Mouse (Mus musculus): Measurements from ENCODE around the gene Zap70. TPM values are rescaled to one million over a fixed set of nuclear protein-coding genes. Genes with fewer than 3 reads are reported as not detected.

Gene Zap70
- total RNA-seq, 2 experiments from 2014 or later = 1.7 to 2.1 TPM

- Histone ChIP-seq H3K4me3 (no peak overlapping the region), H3K27ac (no peak overlapping the region)
- intact Hi-C loops (cut with DNase I) = no loop called here
- TF ChIP-seq CTCF (IDR thresholded peaks at IDR 0.05) = no peak
- no peak for DNase-seq (ENCODE audit: extremely low spot score in 1 of 2, low spot score in 2 of 2)
Observed at GRCm38 (mm10) chr1:36753932-36754675, 7.5 kb upstream of the Zap70 start.

DNA sequence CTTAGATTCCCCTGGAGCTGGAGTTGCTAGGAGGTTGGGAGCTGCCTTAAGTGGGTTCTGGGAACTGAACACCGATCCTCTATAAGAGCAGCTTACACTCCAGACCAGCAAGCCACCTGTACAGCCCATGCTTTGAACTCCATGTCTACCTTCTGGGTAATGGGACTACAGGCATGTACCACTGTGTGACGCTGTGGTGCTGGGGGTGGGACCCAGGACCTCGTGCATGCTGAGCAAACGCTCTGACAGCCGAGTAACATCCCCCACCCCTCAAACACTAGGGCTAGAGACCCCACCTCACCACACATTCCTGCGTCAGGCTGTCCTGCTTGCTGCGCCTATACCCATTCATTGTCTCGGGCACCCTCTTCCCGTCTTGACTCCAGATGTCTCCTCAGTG, 3.0 kb upstream of the Zap70 start:
- intact Hi-C loops (cut with DNase I) = no loop called here
- Histone ChIP-seq H3K27ac (no peak overlapping the region), H3K4me3 (no peak overlapping the region)
- TF ChIP-seq CTCF (IDR thresholded peaks at IDR 0.05) = no peak
- DNase-seq (ENCODE audit: extremely low spot score in 1 of 2, low spot score in 2 of 2) = no peak

GRCm38 (mm10) chr1:36759076-36759475, 2.5 kb upstream of the Zap70 start:
- intact Hi-C loops (cut with DNase I) = no loop called here
- TF ChIP-seq CTCF (IDR thresholded peaks at IDR 0.05) = no peak
- no peak for DNase-seq (ENCODE audit: extremely low spot score in 1 of 2, low spot score in 2 of 2)
- Histone ChIP-seq H3K27ac (no peak overlapping the region), H3K4me3 (no peak overlapping the region)

DNA sequence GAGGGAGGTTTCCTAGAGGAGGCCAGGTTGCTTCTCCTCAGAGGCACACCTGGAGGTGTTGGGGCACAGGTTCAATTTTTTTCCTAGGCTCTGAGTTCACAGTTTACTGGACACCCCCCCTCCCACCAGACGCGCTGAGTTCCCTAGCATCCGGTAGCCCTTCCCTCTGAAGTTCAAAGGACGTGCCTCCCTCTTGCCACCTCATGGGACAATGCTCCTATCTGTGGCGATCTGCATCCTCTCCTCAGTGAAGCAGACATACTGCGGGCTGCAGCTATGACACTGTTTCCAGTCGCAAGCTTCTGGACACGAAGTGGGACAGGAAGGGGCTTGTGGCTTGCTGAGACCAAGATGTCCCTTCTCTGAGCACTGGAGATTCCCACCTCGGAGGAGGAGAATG, 1.2 kb upstream of the Zap70 start:
- H3K27ac ChIP-seq = no peak overlapping the region
- intact Hi-C loops (cut with DNase I) = no loop called here
- DNase-seq (ENCODE audit: extremely low spot score in 1 of 2, low spot score in 2 of 2) = no peak
- H3K4me3 ChIP-seq = no peak overlapping the region
- TF ChIP-seq CTCF (IDR thresholded peaks at IDR 0.05) = no peak

GRCm38 (mm10) chr1:36761061-36761460, 537 bp upstream of the Zap70 start:
- no peak overlapping the region for H3K27ac ChIP-seq
- H3K4me3 ChIP-seq = no peak overlapping the region
- no peak for DNase-seq (ENCODE audit: extremely low spot score in 1 of 2, low spot score in 2 of 2)
- no peak for TF ChIP-seq CTCF (IDR thresholded peaks at IDR 0.05)
- intact Hi-C loops (cut with DNase I) = no loop called here

- DNase-seq (ENCODE audit: extremely low spot score in 1 of 2, low spot score in 2 of 2) = no peak
- H3K4me3 ChIP-seq = no peak overlapping the region
- no peak for TF ChIP-seq CTCF (IDR thresholded peaks at IDR 0.05)
- intact Hi-C loops (cut with DNase I) = no loop called here
- H3K27ac ChIP-seq = no peak overlapping the region
Observed at GRCm38 (mm10) chr1:36766431-36767205, 5.0 kb downstream of the Zap70 start.

DNA sequence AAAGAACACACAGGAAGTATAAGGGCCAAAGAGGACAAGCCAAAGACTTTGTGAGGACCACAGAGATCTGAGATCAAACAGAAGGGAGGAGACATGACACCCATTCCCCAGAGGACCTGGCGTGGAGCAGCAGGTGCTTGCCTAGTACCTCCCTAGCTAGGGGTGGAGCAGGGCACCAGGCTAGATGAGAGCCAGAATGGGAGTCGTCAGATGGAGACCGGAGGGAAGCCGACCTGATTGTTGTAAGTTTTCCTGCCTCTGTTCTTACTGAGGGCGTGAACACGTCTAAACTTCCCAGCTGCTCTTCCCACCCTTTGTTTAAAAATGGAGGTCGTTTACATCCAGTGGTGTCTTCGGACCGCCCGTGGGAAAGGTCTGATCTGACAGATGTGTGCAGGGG, 5.7 kb downstream of the Zap70 start:
- no peak overlapping the region for H3K4me3 ChIP-seq
- no peak for DNase-seq (ENCODE audit: extremely low spot score in 1 of 2, low spot score in 2 of 2)

DNA sequence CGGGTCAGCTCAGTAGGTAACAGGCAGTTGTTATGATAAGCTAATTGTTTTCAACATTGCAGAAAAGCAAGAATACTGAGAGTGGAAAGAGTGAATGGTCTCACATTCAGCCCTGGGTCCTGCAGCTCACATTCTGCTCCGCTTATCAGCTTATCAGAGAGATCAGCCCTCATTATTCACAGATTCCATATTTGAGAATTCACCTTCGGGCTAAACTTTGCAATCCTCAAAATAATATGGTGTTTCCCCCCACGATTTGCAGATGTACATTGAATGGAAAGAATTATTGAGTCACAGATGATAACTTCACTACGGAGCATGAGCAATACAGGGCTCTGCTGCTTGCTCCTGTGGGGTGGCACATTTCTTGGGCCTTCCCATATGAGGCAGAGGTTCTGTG, 7.2 kb downstream of the Zap70 start:
- Histone ChIP-seq H3K4me3 (no peak overlapping the region), H3K27ac (no peak overlapping the region)
- DNase-seq (ENCODE audit: extremely low spot score in 1 of 2, low spot score in 2 of 2) = no peak
- intact Hi-C loops (cut with DNase I) = no loop called here
- no peak for TF ChIP-seq CTCF (IDR thresholded peaks at IDR 0.05)

More for the DNA sequence above, 5.7 kb downstream of the Zap70 start:
- TF ChIP-seq CTCF (IDR thresholded peaks at IDR 0.05) = no peak
- no peak overlapping the region for H3K27ac ChIP-seq
- intact Hi-C loops (cut with DNase I) = no loop called here

GRCm38 (mm10) chr1:36769951-36770350, 8.4 kb downstream of the Zap70 start:
- intact Hi-C loops (cut with DNase I) = no loop called here
- TF ChIP-seq CTCF (IDR thresholded peaks at IDR 0.05) = no peak

DNA sequence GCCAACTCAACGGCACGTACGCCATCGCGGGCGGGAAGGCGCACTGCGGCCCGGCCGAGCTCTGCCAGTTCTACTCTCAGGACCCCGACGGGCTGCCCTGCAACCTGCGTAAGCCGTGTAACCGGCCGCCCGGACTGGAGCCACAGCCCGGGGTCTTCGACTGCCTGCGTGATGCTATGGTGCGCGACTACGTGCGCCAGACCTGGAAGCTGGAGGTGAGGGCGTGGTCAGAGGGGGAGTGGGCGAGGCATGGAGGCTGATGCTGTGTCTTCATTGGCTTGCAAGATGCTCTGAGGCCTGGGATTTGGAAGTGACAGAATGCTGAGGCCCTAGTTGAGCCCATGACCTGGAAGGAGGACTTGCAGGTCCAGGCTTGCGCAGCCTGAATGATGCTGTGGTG, 9.4 kb downstream of the Zap70 start:
- TF ChIP-seq CTCF (IDR thresholded peaks at IDR 0.05) = no peak
- intact Hi-C loops (cut with DNase I) = no loop called here
- Histone ChIP-seq H3K4me3 (no peak overlapping the region), H3K27ac (no peak overlapping the region)
- DNase-seq (ENCODE audit: extremely low spot score in 1 of 2, low spot score in 2 of 2) = no peak

More at GRCm38 (mm10) chr1:36769951-36770350, 8.4 kb downstream of the Zap70 start:
- Histone ChIP-seq H3K4me3 (no peak overlapping the region), H3K27ac (no peak overlapping the region)
- DNase-seq (ENCODE audit: extremely low spot score in 1 of 2, low spot score in 2 of 2) = no peak

DNA sequence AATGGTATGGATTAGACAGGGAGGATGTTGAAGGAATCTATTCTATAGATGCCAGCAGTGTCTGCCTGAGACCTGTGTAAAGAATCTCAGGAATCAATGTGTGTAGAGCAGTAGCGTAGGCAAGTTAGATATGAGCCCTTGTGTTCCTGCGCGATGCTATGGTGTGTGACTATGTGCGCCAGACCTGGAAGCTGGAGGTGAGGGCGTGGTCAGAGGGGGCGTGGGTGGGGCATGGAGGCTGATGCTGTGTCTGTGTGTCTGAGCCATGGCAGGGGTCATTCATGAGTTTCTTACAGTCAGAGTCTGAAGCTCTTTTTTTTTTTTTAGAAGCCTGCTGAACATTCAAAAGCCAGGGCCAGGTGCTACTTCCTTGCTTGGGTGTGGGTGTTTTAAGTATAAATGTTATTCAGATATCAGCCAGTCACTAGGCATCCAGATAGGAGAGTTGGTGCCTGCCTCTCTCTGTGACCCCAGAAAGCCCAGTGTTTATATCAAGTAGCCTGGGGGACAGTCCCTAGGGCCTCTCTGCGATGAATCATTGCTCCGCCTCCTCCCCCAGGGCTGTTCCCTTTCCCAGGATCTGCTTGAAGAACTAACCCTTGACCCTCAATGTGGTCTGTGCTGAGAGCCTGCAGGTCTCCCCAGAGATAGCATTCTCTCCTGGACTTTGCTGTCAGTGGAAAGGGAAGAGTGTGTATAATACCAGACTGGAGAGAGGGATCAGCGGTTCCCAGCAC, 10.8 kb downstream of the Zap70 start:
- DNase-seq (ENCODE audit: extremely low spot score in 1 of 2, low spot score in 2 of 2) = no peak
- no peak overlapping the region for H3K27ac ChIP-seq
- no peak overlapping the region for H3K4me3 ChIP-seq
- intact Hi-C loops (cut with DNase I) = no loop called here
- TF ChIP-seq CTCF (IDR thresholded peaks at IDR 0.05) = no peak

- H3K27ac ChIP-seq = no peak overlapping the region
- no peak for TF ChIP-seq CTCF (IDR thresholded peaks at IDR 0.05)
- no peak overlapping the region for H3K4me3 ChIP-seq
- intact Hi-C loops (cut with DNase I) = loop anchor here (5.0 to 10.0 kb wide), 3 partner anchors 284 to 412 kb away; no protein-coding TSS in a partner anchor
- no peak for DNase-seq (ENCODE audit: extremely low spot score in 1 of 2, low spot score in 2 of 2)
Observed at GRCm38 (mm10) chr1:36780793-36781192, 19.2 kb downstream of the Zap70 start.

All from left cerebral cortex, adult 2 months (tissue).